Mouse (Mus musculus) forelimb bud, embryonic 11.5 days (tissue): ENCODE measurements around the gene Gjc2.
A peak's percentile ranks its signal among the peaks of the same experiment; 100 is the strongest.

Experiments
- DNase-seq: peaks from one replicate; pipeline ENCODE4 v3.0.0-alpha.2; 2012; ENCODE audit warnings: low read depth, low spot score

Gjc2 gene

DNA sequence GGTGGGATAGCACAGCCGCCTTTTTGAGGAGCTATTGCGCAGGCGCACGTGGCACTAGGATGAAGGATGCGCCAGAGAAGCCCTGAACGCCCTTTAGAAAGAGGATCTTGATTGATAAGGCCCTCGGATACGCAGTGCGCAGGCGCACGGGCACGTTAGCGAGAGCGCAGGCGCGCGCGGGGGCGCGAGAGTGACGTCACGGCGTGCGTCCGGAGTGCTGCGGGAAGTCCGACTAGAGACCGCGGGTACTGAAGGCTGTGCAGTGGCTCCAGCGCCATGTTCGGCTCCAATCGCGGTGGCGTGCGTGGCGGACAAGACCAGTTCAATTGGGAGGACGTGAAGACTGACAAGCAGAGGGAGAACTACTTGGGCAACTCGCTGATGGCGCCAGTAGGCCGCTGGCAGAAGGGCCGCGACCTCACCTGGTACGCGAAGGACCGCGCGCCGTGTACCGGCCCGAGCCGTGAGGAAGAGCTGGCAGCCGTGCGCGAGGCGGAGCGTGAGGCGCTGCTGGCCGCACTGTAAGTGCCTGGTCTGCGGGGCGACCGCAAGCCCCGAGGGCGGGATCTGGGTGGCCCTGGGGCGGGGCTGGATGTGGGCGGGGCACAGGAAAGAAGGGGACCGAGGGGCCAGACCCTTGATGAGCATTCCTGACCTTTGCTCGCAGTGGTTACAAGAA is 25.3 kb upstream of the Gjc2 start, which contains the start of gene 2310033P09Rik:
TSS of gene 2310033P09Rik (plus strand) at position 169 of the 679 bp plus-strand sequence.
- peak; percentile 94 for DNase-seq

DNA sequence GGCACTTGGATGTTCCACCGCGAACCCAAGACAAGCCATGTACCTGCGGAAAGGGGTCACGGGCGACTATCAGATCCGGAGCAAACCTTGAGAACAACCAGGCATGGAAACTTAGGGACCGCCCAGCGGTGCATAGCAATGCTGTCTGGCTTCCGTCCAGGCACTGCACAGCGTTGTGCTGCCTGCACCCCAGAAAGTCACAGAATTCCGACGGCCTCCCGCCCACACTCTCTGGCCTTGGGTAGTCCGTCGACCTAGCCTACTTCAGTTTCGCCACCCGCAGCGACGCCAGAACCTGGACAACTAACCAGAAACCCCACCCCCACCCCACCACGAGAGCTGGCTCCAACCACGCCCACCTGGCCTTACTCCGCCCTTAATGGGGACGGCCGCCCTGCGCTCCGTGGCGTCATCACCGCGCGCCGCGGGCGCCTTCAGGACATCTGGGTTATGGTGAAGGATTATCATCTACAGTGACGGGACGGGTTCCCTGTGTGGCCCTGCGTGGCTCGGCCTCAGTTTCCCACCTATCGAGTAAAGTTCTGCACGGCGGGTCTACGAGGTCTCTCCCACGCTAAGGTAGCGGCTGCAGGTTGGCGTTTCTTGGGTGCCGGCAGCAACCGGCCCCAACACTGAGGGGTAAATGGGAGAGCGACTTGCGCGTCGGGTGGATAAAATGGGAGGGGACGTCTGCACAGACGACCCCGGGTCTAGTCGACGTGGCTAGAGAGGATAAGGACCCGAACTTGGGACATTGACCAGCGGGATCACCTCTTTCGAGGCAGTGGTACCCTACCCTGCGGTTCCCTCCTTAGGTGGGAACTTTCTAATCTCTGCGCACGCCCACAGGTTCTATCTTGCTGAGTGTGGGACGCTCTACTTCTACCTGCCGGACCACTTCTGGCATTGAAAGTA is 19.3 kb upstream of the Gjc2 start, which contains the start of gene Mrpl55:
TSS of gene Mrpl55 (plus strand) at position 406 of the 915 bp plus-strand sequence.
- DNase-seq, result peak; percentile 92

GRCm38 (mm10) chr11:59201216-59202002 is 18.4 kb upstream of the Gjc2 start:
- no peak for DNase-seq

- DNase-seq, result no peak
Observed at GRCm38 (mm10) chr11:59196230-59196629, 13.2 kb upstream of the Gjc2 start.

DNA sequence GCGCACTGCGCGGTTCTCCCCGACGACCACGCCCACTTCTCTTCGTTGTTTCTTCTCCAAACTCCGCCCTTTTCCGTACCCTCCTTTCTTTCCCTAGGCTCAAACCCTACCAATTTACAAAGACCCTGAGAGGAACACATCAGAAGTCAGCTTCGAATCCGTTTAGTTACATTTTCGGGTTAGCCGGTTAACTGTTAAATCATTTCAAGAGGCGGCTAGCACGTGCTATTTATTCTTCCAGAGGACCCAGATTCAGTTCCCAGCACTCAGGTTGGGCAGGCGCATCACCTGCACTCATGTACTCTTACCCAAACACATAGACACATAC is 9.0 kb upstream of the Gjc2 start, which contains the start of gene Guk1:
TSS of gene Guk1 (minus strand) at position 154 of the 328 bp plus-strand sequence.
- no peak for DNase-seq

GRCm38 (mm10) chr11:59191231-59192058 is 8.4 kb upstream of the Gjc2 start:
- peak; percentile 83 for DNase-seq

GRCm38 (mm10) chr11:59187706-59188105 is 4.7 kb upstream of the Gjc2 start:
- DNase-seq, result no peak

DNA sequence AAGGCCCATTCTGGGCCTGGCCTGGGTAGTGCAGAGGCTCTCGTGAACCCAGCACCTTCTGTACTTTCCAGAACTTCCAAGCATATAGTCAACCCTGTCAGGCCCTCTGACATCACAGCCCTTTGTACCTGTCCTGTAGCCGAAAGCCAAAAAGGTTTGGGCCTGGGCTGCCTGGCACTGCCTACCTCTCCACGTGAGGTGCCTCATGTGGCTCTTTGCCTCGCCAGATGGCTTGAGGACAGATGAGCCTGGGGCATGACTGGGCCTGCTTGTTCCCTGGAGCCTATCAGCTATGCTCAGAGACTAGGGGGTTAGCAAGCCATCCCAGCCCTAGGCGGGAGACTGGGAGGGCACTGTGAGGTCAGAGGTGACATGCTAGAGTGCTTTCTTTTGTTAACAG is 2.5 kb upstream of the Gjc2 start:
- DNase-seq, result no peak

- peak; percentile 27 for DNase-seq
Observed at GRCm38 (mm10) chr11:59183821-59184220, 808 bp upstream of the Gjc2 start.

- no peak for DNase-seq
Observed at GRCm38 (mm10) chr11:59176921-59177320, 6.1 kb downstream of the Gjc2 start.

DNA sequence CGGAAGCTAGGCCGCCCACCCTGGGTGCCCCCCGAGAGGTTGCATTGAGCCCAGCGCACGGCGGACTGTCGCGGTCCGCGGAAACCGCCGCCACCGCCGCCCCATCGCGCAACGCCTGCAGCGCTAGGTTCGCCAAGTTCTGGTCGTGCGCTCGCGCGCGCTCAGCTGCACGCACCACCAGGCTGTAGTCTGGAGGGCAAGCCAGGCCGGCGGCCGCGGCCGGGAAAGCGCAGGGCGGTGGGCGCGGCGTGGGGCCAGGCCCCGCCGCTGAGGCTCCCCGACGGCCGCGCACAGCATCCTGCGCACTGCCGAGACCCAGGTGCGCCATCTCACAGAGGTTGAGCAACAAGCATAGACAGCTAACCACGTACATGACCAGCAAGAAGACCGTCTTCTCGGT is 6.5 kb downstream of the Gjc2 start:
- no peak for DNase-seq

DNA sequence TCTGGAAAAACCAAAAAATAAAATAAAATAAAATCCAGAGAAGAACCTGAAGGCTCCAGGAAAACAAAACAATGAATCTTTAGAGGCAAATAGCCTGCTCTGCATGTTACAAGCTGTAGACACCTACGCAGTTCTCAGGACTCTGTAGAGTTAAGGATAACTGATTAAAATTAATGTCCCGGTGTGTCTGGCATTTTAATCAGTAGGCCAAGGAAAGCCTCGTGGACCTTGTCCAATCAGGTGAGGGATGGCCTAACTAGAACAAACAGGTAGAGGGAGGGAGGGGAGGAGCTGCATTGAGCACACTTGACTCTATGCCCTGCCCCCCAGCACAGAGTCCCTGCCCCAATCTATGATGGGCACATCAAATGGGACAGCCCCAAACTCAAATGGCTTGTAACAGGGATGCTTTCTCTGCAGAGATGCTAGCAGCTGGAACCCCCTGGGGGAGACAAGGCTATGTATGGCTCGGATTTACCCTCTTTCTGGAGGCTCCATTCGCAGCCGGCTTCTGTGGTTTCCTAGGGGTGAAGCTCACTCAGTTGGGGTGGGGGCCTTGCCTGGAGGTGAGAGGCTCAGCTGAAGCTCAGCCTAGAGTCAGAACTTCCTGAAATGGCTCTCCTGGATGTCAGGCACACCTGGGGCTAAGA is 8.7 kb downstream of the Gjc2 start:
- DNase-seq, result no peak

GRCm38 (mm10) chr11:59170549-59170948 is 12.5 kb downstream of the Gjc2 start:
- no peak for DNase-seq

GRCm38 (mm10) chr11:59169807-59170206 is 13.2 kb downstream of the Gjc2 start:
- no peak for DNase-seq

DNA sequence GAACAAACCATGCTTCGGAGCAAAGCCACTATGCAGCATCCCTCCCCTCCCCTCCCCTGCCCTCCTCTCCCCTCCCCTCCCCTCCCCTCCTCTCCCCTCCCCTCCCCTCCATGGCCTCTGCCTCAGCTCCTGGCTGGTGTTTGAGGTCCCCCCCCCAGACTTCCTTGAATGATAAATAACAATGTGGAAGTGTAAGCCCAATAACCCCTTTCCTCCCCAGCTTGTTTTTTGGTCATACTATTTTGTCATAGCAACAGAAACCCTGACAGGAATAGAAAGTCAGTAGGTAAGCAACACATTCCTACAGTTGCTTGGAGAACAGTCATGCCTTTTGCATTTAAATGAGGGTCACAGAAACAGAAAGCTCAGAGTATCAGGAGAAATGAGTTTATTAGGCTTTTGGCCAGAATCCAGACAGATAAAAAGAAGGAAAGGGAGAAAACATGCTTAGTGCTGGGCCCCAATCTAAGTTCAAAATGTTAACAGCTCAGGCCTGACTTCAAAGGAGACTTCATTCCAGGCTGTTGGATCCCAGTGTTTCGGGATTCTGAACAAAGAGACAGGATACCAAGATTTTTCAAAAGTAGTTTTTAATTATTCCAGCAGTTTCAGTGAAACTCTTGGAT is 17.3 kb downstream of the Gjc2 start:
- no peak for DNase-seq

DNA sequence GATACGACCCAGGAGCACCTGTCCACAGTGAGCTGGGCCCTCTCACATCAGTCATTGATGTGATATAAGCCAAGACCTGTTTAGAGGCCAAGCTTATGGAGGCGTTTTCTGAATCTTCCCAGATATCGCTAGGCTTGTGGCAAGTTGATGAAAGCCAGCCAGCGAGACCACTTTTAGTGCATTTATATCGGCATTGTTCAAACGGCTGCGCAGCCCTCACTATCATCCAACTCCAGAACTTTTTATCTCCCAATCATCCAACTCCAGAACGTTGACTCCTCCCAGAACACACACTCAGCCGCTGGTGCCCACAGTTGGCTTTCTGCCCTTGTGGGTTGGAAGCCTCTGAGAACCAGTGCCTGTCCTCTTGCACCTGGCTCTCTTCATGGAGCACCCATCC is 18.6 kb downstream of the Gjc2 start:
- no peak for DNase-seq

DNA sequence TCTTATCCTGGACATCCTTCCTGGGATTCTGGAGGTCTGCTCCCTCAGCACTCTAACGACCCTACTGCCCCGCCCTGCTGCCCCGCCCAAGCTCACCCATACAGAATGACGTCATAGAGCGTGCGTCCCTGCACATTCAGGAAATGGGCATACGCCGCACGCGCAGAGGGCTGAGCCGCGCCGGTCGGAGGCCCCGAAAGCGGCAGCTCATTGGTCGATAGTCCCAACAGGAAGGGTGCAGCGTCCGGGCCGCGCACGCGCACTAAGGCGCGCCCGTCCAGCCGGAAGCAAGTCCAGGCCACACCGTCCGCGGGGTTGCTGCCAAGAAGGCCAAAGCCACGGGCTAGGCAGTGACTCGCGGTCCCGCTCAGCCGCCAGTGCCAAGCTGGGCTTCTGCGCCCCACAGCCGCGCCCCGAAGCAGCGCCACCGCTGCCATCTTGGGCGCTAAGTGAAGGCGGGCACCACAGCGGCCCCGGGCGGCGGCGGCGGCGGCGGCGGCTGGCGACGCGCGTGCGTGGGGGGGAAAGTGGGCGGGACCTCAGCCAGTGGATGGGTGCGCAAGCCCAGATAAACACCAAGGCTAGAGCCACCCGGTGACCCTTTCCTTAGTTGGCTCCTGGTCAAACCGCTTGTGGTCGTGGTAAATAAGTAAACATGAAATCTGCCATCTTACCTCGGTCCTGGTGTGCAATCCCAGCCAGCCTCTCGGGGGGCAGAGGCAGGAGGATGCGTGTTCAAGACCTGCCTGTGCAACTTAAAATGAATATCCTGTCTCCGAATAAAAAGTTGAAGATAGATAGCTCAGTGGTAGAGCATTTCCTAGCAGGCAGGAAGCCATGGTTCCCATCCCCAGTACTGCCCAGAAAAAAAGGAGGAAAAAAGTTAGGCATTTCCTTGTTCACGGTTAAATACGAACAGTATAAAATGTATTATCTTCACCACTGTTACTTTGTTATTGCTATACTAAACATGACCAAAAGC is 19.5 kb downstream of the Gjc2 start, which contains the start of gene Iba57:
TSS of gene Iba57 (minus strand) at position 485 of the 982 bp plus-strand sequence.
- peak; percentile 99 for DNase-seq

GRCm38 (mm10) chr11:59162443-59163254 is 20.4 kb downstream of the Gjc2 start:
- no peak for DNase-seq
